Mouse (Mus musculus) G1E (cell line): ENCODE results near the gene Phldb1. TPM values are rescaled to one million over a fixed set of nuclear protein-coding genes. Genes with fewer than 3 reads are reported as not detected.

Source experiments
- ATAC-seq: 2 replicates; pipeline ENCODE4 v1.8.0; 2016; ENCODE audit warnings: mild to moderate bottlenecking; ENCODE audit not compliant: insufficient number of reproducible peaks, poor library complexity, low FRiP score, severe bottlenecking; ENCODE audit errors: extremely low read depth
- DNase-seq: peaks from one replicate; pipeline ENCODE4 v3.0.0; 2012; ENCODE audit warnings: low spot score
- H3K27me3 ChIP-seq: 2 replicates; pipeline ENCODE4 v1.6.1; 2012; ENCODE audit warnings: mild to moderate bottlenecking, low read length, inconsistent platforms; ENCODE audit not compliant: insufficient read depth
- H3K36me3 ChIP-seq: replicated peaks from 2 replicates; pipeline ENCODE3; 2012; ENCODE audit warnings: mild to moderate bottlenecking, inconsistent platforms
- H3K4me1 ChIP-seq: 2 replicates; pipeline ENCODE4 v1.6.1; 2012; ENCODE audit warnings: low read depth, low read length, inconsistent platforms, mixed read lengths; ENCODE audit not compliant: insufficient read depth
- H3K4me3 ChIP-seq: 2 replicates; pipeline ENCODE4 v1.5.1; 2012; ENCODE audit warnings: low read depth, mild to moderate bottlenecking, inconsistent platforms, low read length, moderate library complexity, mixed read lengths
- H3K9me3 ChIP-seq: replicated peaks from 2 replicates; pipeline ENCODE4 v1.6.1; 2012; ENCODE audit warnings: inconsistent platforms
- CTCF ChIP-seq: IDR thresholded peaks from 2 replicates; pipeline ENCODE4 v1.5.1; 2012; ENCODE audit warnings: low read depth, low read length, inconsistent platforms, mixed read lengths
- GATA1 ChIP-seq: IDR thresholded peaks from 2 replicates; pipeline ENCODE4 v1.6.1; 2012; ENCODE audit warnings: borderline replicate concordance, low read length, inconsistent platforms, mixed read lengths
- GATA2 ChIP-seq: IDR thresholded peaks from 2 replicates; pipeline ENCODE4 v1.6.1; 2012; ENCODE audit warnings: low read depth, low read length, inconsistent platforms, borderline replicate concordance
- POLR2AphosphoS5 ChIP-seq: IDR thresholded peaks from 2 replicates; pipeline ENCODE4 v1.6.1; 2012; ENCODE audit warnings: low read depth, low read length, inconsistent platforms; ENCODE audit not compliant: insufficient replicate concordance
- TAL1 ChIP-seq: conservative IDR thresholded peaks from 2 replicates; pipeline ENCODE4 v1.6.1; 2012; ENCODE audit warnings: low read depth, low read length, inconsistent platforms, mixed read lengths
- polyA plus RNA-seq: library from polyadenylated mRNA; stranded (reverse); fragments of >175 nt; gene quantifications from 2 replicates; pipeline ENCODE4 v1.2.3, GENCODE M21; 2012
- total RNA-seq, 2 experiments: library from RNA; stranded (forward) in 1 of 2; stranded (reverse) in 1 of 2; fragments of 200-1000 nt in 1 of 2; fragments of >200 nt in 1 of 2; fragmentation: Nextera tagmentation in 1 of 2; gene quantifications; 2 replicates each; pipeline ENCODE4 v1.2.3; 2014 to 2017

Phldb1 gene
- total and polyA plus RNA-seq, 3 experiments: 4.0 to 8.1 (median 7.4) TPM

- Histone ChIP-seq H3K4me3 (no peak overlapping the region), H3K4me1 (peaks cover 2% of the 10 kb centered on the region; the same call in 1 of the 2 replicates), H3K9me3 (no peaks in the 10 kb centered on the region), H3K36me3 (no peaks in the 10 kb centered on the region), H3K27me3 (peaks cover 56% of the 10 kb centered on the region)
- no peak for DNase-seq
- ATAC-seq: no peak
- TF ChIP-seq CTCF (no peak), GATA1 (no peak), GATA2 (no peak), TAL1 (no peak), POLR2AphosphoS5 (no peak)
These were observed 47.0 kb downstream of the Phldb1 start for GRCm38 (mm10) chr9:44688013-44688412.

DNA sequence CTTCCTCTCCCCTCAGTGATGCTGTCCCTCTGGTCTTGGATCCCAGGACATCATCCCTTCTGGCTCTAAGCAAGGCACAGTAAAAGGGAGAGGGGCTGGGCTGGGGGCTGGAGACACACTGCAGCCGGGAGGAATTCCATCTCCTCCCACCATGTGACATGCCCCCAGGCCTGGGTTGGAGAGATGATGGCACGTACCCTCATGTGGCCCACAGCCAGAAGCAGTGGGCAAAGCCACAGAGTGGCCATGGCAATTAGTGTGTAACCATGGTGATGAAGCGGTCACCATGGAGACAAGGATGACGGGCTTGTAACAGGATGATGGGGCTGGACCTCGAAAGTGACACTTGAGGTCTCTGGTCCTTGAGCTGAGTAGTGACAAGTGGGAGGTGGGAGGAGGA, 48.4 kb downstream of the Phldb1 start:
- Histone ChIP-seq H3K27me3 (peaks cover 57% of the 10 kb centered on the region), H3K4me3 (no peak overlapping the region), H3K4me1 (peaks cover 2% of the 10 kb centered on the region; the same call in 1 of the 2 replicates), H3K9me3 (no peaks in the 10 kb centered on the region), H3K36me3 (no peaks in the 10 kb centered on the region)
- DNase-seq (no peak), ATAC-seq (no peak)
- no peak for TF ChIP-seq GATA1
- no peak for TF ChIP-seq TAL1
- TF ChIP-seq GATA2: no peak
- TF ChIP-seq POLR2AphosphoS5: no peak
- TF ChIP-seq CTCF: no peak

- TF ChIP-seq GATA1 (no peak), CTCF (peak; percentile 99), GATA2 (no peak)
- peaks cover 63% of the 10 kb centered on the region for H3K27me3 ChIP-seq
- H3K4me1 ChIP-seq: no peaks in the 10 kb centered on the region; the same call in 1 of the 2 replicates
- DNase-seq: peak; percentile 63
- H3K36me3 ChIP-seq: no peaks in the 10 kb centered on the region
- no peak for ATAC-seq
- no peaks in the 10 kb centered on the region for H3K9me3 ChIP-seq
- H3K4me3 ChIP-seq: no peak overlapping the region
These were observed 49.4 kb downstream of the Phldb1 start for GRCm38 (mm10) chr9:44685346-44686330.

- no peaks in the 10 kb centered on the region for H3K4me1 ChIP-seq
- H3K27me3 ChIP-seq: peaks cover 56% of the 10 kb centered on the region
- ATAC-seq (no peak), DNase-seq (no peak)
- H3K4me3 ChIP-seq: no peak overlapping the region
- no peaks in the 10 kb centered on the region for H3K36me3 ChIP-seq
- no peaks in the 10 kb centered on the region for H3K9me3 ChIP-seq
- TF ChIP-seq TAL1 (no peak), GATA2 (no peak), CTCF (no peak), GATA1 (no peak), POLR2AphosphoS5 (no peak)
These were observed 52.0 kb downstream of the Phldb1 start for GRCm38 (mm10) chr9:44683046-44683445.

DNA sequence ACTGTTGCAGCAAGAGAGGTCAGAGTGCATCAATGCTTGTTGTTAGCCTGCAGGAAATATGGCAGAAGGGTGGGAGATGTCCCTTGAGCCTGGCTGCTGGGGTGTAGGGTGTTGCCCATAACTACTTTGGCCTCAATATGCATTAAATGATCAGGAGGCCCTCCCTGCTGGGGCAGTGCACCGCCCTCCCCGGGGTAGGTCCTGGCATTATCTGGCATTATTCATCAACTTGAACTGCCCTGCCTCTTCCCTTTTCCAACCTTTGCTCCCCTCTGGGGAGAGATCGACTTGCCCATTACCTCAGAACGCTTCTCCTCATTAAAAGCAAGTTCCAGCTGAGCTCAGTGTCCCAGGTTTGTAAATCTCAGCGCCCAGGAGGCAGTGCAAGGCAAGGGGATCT, 55.4 kb downstream of the Phldb1 start:
- no peak for TF ChIP-seq CTCF
- TF ChIP-seq GATA1: no peak
- TF ChIP-seq POLR2AphosphoS5: no peak
- no peak for TF ChIP-seq TAL1
- TF ChIP-seq GATA2: no peak
- ATAC-seq: no peak
- Histone ChIP-seq H3K36me3 (no peaks in the 10 kb centered on the region), H3K4me1 (no peaks in the 10 kb centered on the region), H3K27me3 (peaks cover 56% of the 10 kb centered on the region), H3K4me3 (no peak overlapping the region), H3K9me3 (no peaks in the 10 kb centered on the region)
- DNase-seq: no peak

- peaks cover 54% of the 10 kb centered on the region for H3K27me3 ChIP-seq
- no peak for DNase-seq
- ATAC-seq: no peak
- TF ChIP-seq GATA1 (no peak), GATA2 (no peak), TAL1 (no peak), CTCF (no peak), POLR2AphosphoS5 (no peak)
- no peaks in the 10 kb centered on the region for H3K36me3 ChIP-seq
- H3K9me3 ChIP-seq: no peaks in the 10 kb centered on the region
- H3K4me3 ChIP-seq: no peak overlapping the region
- no peaks in the 10 kb centered on the region for H3K4me1 ChIP-seq
These were observed 56.6 kb downstream of the Phldb1 start for GRCm38 (mm10) chr9:44678288-44678871.
